Mouse (Mus musculus) NIH3T3 (cell line): ENCODE results near the gene Gucy2c.

Experiments
- DNase-seq: peaks from one replicate; pipeline ENCODE4 v3.0.0-alpha.2; 2012; ENCODE audit warnings: low read depth

Gucy2c gene

DNA sequence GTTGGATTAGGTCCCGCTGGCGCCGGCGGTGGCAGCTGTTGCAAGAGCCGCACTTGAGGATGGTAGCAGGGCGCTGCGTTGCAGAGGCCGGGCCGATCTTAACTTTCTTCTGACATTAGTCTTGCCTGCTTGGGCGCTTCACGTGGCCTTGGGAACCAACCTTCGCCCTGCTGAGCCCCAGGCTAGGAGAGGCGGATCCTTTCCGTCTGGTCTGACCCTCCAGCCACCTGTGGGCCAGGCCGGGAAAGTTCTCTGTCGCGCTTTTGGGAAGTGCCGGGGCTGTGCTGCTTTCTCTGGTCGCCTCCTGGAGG, 119.9 kb downstream of the Gucy2c start, which contains the start of gene Plbd1:
TSS of gene Plbd1 (minus strand) at position 223 of the 311 bp plus-strand sequence.
- DNase-seq, result no peak

DNA sequence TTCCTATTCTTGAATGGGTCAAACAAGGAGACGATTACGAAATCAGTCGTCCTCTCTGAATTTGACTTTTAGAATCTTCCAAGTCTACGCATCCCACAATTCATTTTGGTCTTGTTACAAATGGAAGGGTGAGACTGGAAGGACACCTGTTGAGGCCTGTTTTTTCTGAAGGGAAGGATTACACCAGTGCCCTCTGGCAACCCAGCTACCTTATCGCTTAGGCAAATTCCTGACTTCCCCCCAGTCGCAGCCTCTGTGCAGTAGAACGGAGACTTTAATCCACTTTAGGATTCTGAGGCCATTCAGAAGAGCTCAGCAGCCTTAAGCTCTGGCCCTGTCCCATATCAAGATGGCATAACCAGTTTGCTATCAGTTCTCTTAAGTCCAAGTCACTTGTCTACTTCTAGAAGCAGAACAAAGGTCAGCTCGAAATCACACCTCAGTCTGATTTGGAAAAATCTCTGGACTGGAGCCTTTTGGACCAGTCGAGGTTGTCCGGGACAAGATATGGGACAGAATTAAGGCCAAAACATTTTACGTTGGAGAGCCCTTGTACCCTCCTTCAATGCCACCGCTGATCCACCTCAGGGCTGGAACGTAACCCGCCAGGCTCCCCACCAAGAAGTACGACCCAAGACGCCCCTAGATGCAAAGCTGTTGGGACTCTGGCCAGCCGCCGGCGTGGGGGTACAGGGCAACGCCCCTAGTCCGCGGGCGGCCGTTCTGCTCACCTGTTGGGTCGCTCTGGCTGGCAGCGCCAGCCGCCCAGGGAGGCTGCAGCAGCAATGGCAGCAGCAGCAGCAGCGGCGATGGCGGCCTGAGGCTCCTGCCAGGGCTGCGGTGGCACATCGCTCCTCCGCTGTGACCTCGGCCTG, 120.5 kb downstream of the Gucy2c start:
- DNase-seq, result no peak

DNA sequence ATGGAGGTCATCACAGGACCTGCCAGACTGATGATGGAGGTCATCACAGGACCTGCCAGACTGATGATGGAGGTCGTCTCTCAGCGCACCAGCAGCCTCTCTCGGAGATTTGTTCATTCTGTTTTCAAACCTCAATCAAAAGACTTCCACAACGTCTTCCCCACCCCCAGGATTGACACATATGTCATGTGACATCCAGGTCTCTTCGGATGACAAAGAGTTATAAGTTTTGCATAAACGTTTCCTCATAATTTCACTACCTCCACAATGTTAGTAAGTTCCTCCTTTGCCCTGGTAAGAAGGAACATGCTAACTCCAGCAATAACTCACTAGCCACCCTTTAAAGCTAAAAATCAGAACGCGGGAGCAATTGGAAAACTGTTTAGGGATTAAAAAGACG, 122.3 kb downstream of the Gucy2c start:
- no peak for DNase-seq

GRCm38 (mm10) chr6:136658303-136658702, 123.3 kb downstream of the Gucy2c start:
- DNase-seq, result no peak

DNA sequence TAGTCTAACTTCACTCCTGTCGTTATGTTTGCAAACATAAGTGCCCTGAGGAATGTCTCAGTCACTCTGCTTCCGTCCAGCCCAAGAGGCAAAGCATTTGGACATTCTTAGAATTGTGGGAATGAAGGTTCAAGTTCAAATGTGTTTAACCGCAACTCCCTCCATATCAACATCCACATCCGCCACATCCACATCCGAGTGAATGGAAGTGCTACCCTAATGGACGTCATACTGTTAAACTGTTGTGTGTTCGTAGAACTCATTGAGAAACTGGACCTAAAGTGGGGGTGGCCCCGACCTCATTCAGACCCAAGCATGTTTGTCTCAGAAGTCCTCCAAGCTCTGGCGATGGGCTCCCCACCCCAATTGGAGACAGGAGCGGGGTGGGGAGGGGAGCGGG, 125.8 kb downstream of the Gucy2c start:
- DNase-seq, result no peak

GRCm38 (mm10) chr6:136654470-136654869, 127.1 kb downstream of the Gucy2c start:
- no peak for DNase-seq

- DNase-seq, result no peak
Measured at GRCm38 (mm10) chr6:136653331-136653730, 128.2 kb downstream of the Gucy2c start.

- no peak for DNase-seq
Measured at GRCm38 (mm10) chr6:136650664-136651063, 130.9 kb downstream of the Gucy2c start.

DNA sequence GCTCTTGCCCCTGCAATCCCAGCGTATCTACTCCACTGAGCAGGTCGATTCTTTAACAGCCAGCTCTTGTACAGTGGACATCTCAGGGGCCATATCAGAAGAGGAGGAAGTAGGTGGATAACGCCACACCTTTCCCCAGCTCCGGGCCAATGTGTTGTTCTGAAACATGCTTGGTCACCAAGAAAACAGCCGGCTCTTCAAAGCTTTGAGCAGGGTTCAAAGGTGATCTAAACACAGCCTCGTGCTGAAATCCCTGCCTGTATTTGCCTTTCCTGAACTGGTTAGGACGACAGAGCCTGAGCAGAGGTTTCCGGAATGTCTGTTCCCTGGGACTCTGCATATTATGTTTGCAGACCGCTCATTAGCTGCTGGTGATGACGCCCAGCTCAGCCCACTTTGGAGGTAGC, 134.1 kb downstream of the Gucy2c start:
- no peak for DNase-seq
